Mouse (Mus musculus) embryonic facial prominence, embryonic 10.5 days (tissue): ENCODE data around the gene Kif13a. TPM values are rescaled to one million over a fixed set of nuclear protein-coding genes. Genes with fewer than 3 reads are reported as not detected.
A peak's percentile ranks its signal among the peaks of the same experiment; 100 is the strongest.

Experiments
- DNase-seq: peaks from one replicate; pipeline ENCODE4 v3.0.0-alpha.2; 2017; ENCODE audit warnings: low spot score
- H3K27ac ChIP-seq: fragments of 300-500 bp; sonication (generic); replicated peaks from 2 replicates; pipeline ENCODE4 v1.5.1; 2016; ENCODE audit warnings: mild to moderate bottlenecking
- H3K27me3 ChIP-seq: fragments of 300-500 bp; sonication (generic); replicated peaks from 2 replicates; pipeline ENCODE4 v1.6.1; 2016; ENCODE audit warnings: low read depth, mild to moderate bottlenecking; ENCODE audit not compliant: poor library complexity, severe bottlenecking
- H3K36me3 ChIP-seq: fragments of 300-500 bp; sonication (generic); replicated peaks from 2 replicates; pipeline ENCODE4 v1.6.1; 2016; ENCODE audit warnings: mild to moderate bottlenecking, moderate library complexity
- H3K4me1 ChIP-seq: fragments of 300-500 bp; sonication (generic); 2 replicates; pipeline ENCODE4 v1.6.1; 2016
- H3K4me3 ChIP-seq: fragments of 300-500 bp; sonication (generic); 2 replicates; pipeline ENCODE4 v1.5.1; 2016; ENCODE audit warnings: mild to moderate bottlenecking, moderate library complexity
- H3K9me3 ChIP-seq: fragments of 300-500 bp; sonication (generic); 2 replicates; pipeline ENCODE4 v1.6.1; 2016; ENCODE audit warnings: mild to moderate bottlenecking
- WGBS: fragments of 180-500 bp; shearing (Covaris S2); methylation state at CpG from one replicate; pipeline ENCODE4 v1.1.7; 2016; 5-methylcytosine and 5-hydroxymethylcytosine counted together
- polyA plus RNA-seq: library from polyadenylated mRNA; unstranded; fragments of >200 nt; fragmentation: Nextera tagmentation; extraction: Ambion mirVana; gene quantifications from 2 replicates; pipeline ENCODE4 v1.2.1, GENCODE M21; 2016

The Kif13a gene
- polyA plus RNA-seq: 17.0 and 20.7 TPM in 2 replicates

DNA sequence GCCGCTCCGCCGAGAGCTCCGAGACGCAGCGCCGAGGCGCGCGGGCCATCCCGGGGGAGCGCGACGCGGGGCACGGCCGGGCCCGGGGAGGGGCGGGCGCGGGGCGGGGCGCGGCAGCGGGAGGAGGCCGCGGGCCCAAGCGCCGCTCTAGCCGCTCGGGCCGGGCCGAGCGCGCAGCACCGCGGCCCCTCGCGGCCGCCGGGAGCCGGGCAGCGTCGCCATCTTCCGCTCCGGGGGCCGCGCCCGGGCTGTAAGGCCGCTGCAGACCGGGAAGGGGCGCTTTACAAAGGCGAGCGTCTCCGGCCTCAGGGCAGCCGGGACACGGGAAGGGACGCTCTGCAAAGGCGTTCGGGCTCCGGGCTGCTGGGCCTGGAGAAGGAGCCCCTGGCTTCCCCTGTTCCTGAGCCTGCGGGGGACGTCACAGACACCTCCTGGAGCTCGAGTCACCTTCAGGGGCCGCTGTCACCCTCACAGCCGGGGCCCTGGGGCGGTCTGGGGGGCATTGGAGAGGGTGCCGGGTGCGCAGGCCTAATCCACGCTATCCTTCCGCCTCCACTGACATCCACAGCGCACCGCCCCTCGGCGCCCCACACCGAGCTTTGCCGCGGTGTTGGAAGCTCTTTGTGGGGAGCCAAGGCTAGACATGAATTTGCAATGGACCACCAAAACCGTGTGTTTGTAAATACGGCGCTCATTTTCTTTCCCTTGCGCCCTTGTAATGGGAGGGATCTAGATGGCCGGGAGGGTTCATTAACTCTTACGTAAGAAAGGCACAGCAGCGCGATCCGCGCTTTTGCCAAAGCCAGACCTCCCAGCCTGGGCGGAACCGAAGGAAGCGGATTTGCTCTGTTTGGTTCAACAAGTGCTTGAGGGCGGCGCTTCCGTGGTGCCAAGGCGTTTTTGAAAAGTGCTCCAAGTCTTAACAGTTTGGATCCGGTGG, at the start of gene Kif13a:
Gene Kif13a, minus strand, starts transcription at position 149 of the 940 bp plus-strand sequence.
- Histone ChIP-seq H3K4me1 (peaks cover 33% of the 10 kb centered on the region), H3K9me3 (no peaks in the 10 kb centered on the region), H3K27me3 (peaks cover 24% of the 10 kb centered on the region), H3K27ac (peak within 1 kb of the TSS; percentile 96), H3K36me3 (peaks cover 24% of the 10 kb centered on the region), H3K4me3 (peak within 1 kb of the TSS; percentile 85)
- peak; percentile 83 for DNase-seq
- WGBS: 5% methylated on average over 96 of the region's 96 CpGs

DNA sequence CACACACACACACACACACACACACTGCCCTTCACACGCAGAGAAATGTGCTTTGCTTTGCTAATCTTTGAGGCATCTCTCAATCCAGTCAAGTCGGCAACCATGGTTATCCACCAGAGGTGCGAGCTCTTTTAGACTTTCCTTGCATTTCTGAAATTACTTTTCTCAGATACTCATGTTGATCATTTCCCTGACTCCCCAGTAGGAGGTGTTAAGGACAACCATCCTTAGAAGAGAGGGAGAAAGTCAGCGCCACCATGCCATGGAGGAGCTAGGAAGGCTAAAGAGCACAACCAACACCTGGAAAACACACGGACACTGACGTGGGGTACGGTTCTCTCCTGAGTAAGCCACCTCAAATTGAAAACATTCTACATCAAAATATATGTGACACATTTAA, 46.9 kb upstream of the Kif13a start:
- peak overlapping the region; percentile 84 for H3K27ac ChIP-seq
- H3K9me3 ChIP-seq: no peaks in the 10 kb centered on the region
- WGBS: 91% methylated on average over 7 of the region's 7 CpGs
- H3K27me3 ChIP-seq: no peaks in the 10 kb centered on the region
- no peak for DNase-seq
- no peaks in the 10 kb centered on the region for H3K36me3 ChIP-seq
- H3K4me3 ChIP-seq: no peak overlapping the region
- peaks cover 19% of the 10 kb centered on the region for H3K4me1 ChIP-seq

DNA sequence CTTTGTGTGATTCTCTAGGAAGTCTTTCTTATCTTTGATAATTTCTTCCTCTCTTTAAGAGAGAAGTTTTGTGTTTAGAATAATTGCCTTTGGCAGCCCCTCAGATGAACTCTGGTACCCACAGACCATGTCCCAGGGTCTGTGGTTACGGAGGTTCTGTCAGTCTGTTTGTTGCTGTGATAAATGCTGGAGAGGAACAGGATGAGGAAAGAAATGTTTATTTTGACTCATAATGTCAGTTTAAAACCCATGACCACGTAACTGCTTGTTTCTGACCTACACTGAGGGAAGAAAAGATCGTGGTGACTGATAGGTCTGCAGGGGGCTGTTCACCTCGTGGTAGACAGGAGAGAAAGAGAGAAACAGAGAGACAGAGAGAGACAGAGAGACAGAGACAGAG, 46.3 kb upstream of the Kif13a start:
- Histone ChIP-seq H3K27ac (peak overlapping the region; percentile 84), H3K4me3 (no peak overlapping the region), H3K4me1 (peaks cover 19% of the 10 kb centered on the region), H3K36me3 (no peaks in the 10 kb centered on the region), H3K9me3 (no peaks in the 10 kb centered on the region), H3K27me3 (no peaks in the 10 kb centered on the region)
- DNase-seq: no peak
- WGBS: 47% methylated on average over 4 of the region's 4 CpGs

DNA sequence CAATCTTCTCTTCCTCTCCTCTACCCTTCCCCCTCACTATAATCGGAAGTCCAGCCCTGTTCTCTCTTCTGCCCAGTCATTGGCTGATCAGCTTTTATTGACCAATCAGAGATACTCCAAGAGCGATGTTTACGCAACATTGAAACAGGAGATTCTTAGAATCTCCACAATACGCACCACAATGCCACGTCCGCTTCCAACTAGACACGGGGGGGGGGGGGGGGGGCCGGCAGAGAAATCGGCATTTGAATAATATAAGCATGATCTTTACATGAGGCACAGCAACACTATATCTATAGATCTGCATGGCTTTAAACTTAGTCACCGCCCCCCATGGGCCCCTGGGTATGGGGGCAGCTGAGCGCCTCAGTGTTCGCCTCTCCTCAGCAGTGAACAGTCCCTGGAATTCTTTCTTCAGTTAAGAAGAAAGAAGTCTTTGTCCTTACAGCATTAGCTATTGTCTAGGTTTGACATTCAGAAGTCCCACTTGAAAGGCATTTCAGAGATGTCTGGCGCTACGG, 45.4 kb upstream of the Kif13a start:
- Histone ChIP-seq H3K9me3 (no peaks in the 10 kb centered on the region), H3K4me1 (peaks cover 18% of the 10 kb centered on the region), H3K27me3 (no peaks in the 10 kb centered on the region), H3K4me3 (peak overlapping the region; percentile 39), H3K36me3 (no peaks in the 10 kb centered on the region), H3K27ac (peak overlapping the region; percentile 84)
- peak; percentile 64 for DNase-seq
- 32% methylated on average over 14 of the region's 14 CpGs for WGBS

DNA sequence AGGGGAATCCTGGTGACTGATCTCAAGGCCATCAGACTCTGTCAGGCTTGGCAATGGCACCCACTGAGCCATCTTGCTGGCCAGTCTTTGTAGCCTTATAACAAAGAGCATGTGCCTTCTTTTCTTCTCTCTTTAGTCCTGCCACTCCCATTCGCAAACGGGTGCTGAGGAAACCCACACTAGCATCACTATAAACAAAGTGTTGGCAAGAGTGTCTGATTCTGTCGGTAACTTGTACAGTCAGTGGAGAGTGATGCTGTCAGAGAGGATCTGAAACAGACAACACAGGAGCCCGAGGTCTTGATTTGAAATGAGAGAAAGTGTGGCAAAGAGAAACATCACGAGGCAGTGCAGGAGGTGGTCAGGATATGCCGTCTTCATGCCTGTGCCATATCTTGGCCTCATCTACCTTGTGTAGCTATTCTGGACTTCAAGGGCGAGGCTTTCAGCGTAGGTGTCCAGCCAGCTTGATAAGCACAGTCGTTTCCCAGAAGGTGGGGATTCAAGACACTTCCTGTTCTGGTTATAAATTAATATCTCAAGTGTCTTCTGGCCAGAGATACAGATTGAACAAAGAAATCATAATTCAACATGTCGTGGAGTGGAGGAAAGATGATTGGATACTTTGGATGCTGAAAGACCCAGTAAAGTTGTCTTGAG, 40.7 kb upstream of the Kif13a start:
- Histone ChIP-seq H3K4me3 (no peak overlapping the region), H3K4me1 (peaks cover 18% of the 10 kb centered on the region), H3K9me3 (no peaks in the 10 kb centered on the region), H3K27me3 (no peaks in the 10 kb centered on the region), H3K36me3 (no peaks in the 10 kb centered on the region), H3K27ac (no peak overlapping the region)
- 85% methylated on average over 10 of the region's 10 CpGs for WGBS
- no peak for DNase-seq

DNA sequence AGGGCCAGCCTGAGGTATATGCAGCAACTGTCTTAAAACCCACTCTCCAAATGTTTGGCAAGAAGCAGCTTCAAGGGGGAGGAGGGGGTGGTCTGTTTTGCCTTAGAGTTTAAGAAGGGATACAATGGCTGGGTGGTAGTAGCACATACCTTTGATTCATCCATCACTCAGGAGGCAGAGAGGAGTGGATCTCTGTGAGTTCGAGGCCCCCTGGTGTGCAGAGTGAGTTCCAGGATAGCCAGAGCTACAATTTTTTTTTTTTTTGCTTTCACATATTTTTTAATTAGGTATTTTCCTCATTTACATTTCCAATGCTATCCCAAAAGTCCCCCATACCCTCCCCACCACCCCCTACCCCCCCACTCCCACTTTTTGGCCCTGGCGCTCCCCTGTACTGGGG, 39.0 kb upstream of the Kif13a start:
- no peak for DNase-seq
- Histone ChIP-seq H3K27ac (no peak overlapping the region), H3K27me3 (no peaks in the 10 kb centered on the region), H3K4me1 (peaks cover 15% of the 10 kb centered on the region), H3K9me3 (no peaks in the 10 kb centered on the region), H3K4me3 (no peak overlapping the region), H3K36me3 (no peaks in the 10 kb centered on the region)
- 90% methylated on average over 2 of the region's 2 CpGs for WGBS

DNA sequence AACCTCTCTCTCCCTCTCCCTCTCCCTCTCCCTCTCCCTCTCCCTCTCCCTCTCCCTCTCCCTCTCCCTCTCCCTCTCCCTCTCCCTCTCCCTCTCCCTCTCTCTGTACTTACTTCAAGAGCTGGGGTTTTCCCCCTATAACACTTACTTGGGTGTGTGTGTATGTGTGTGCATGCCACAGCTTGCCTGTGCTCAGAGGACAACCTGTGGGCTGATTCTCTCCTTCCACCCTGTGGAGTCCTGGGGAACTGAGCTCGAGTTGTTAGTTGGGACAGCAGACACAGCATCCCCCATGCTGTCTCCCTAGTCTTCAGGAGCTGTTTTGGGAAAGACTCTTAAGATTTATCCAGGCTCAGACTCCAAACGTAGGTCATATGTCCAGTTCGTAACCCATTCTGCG, 37.6 kb upstream of the Kif13a start:
- Histone ChIP-seq H3K27me3 (no peaks in the 10 kb centered on the region), H3K9me3 (no peaks in the 10 kb centered on the region), H3K4me3 (no peak overlapping the region), H3K27ac (0 out of 2 replicates have a peak overlapping the region, but pooled peaks have one; percentile 5), H3K36me3 (no peaks in the 10 kb centered on the region), H3K4me1 (peaks cover 15% of the 10 kb centered on the region)
- WGBS: 75% methylated on average over 4 of the region's 4 CpGs
- DNase-seq: no peak

DNA sequence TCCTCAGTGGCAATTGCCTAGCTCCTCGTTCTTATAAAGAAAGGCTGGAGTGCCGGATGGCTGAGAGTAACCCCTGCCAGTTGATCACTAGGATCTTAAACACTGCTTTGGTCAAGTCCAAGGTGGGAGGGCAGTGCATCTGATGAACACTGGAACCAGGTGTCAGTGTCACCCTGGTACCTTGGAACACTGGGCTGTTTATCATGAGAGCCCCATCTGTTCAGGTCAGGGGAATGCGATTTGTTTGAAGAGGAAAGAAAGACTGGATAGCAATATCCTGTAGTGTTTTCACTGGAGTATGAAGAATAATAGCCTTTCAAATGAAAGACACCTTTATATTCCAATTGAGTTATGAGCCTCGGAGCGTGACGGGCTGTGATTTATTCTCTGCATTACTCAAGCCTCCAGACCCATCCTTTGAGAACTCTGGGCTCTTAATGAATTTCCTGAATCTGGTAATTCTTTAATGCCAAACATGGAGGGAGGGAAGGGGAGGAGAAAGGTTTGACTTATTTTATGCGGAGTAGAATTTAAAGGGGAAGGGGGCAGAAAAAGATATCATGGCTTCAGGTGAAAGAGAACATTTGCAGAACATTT, 31.3 kb upstream of the Kif13a start:
- 84% methylated on average over 7 of the region's 7 CpGs for whole genome bisulfite sequencing
- H3K4me1 ChIP-seq: peaks cover 3% of the 10 kb centered on the region
- no peaks in the 10 kb centered on the region for H3K36me3 ChIP-seq
- H3K9me3 ChIP-seq: no peaks in the 10 kb centered on the region
- no peak for DNase-seq
- H3K4me3 ChIP-seq: no peak overlapping the region
- no peaks in the 10 kb centered on the region for H3K27me3 ChIP-seq
- H3K27ac ChIP-seq: no peak overlapping the region

DNA sequence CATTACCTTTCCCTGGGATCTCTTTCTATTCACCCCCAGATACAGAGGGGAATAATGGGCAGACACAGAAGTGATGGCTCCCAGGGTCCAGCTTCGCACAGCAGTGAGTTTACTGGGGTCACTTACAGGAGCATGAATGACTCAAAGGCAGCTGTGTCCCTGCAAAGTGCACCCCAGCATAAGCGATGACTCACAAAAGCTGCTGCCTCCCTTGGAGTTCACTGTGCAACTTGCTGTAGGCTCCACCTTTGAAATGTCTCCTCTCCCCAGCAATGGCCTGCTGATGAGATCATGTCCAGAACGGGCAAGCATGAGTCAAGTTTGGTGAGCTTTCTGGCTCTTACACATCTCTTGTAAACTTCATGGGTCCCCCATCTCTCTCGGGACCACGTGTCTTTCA, 29.5 kb upstream of the Kif13a start:
- H3K9me3 ChIP-seq: no peaks in the 10 kb centered on the region
- no peak overlapping the region for H3K27ac ChIP-seq
- H3K4me3 ChIP-seq: no peak overlapping the region
- no peaks in the 10 kb centered on the region for H3K36me3 ChIP-seq
- peaks cover 2% of the 10 kb centered on the region; the same call in 1 of the 2 replicates for H3K4me1 ChIP-seq
- H3K27me3 ChIP-seq: no peaks in the 10 kb centered on the region
- no peak for DNase-seq
- 88% methylated on average over 5 of the region's 5 CpGs for WGBS

DNA sequence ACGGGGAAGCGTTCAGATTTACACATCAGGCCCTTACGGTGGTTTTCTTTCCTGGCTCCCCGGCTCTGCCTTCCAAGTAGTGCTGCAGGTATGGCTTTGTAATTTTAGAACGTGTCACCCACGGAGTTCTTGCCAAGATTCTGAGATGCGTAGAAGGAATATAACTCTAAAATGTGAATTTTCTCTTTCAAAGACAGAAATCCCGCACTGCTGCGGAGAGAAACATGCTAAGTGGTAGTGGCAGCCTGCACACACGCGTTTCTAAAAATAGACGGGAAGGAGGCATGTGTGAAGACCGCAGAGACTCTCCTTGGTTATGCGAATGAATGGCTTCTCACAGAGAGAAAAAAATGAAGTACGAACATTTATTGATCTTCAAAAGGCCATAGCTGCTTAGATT, 21.5 kb upstream of the Kif13a start:
- Histone ChIP-seq H3K4me3 (no peak overlapping the region), H3K27ac (no peak overlapping the region), H3K4me1 (peaks cover 3% of the 10 kb centered on the region), H3K9me3 (no peaks in the 10 kb centered on the region), H3K36me3 (no peaks in the 10 kb centered on the region), H3K27me3 (no peaks in the 10 kb centered on the region)
- DNase-seq: no peak
- WGBS: 87% methylated on average over 15 of the region's 15 CpGs

DNA sequence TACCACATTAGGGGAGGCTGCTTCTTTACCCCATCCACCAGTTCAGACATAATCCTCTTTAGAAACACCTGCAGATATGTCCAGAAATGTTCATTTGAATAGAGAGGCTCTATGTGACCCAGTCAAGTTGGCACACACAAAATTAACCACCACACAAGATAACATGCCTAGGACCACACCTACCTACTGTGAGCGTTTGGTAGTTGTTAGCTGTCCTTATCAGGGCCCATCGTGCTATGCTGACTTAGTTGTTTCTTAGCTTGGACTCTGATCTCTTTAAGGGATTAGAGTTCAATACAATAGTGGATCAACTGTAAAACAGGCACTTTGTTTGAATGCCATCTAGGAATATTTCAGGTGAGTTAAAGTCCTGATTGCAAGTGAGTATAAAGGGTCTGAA, 20.1 kb upstream of the Kif13a start:
- no peaks in the 10 kb centered on the region for H3K36me3 ChIP-seq
- WGBS: 90% methylated on average over 2 of the region's 2 CpGs
- no peak overlapping the region for H3K27ac ChIP-seq
- H3K4me1 ChIP-seq: peaks cover 15% of the 10 kb centered on the region
- no peaks in the 10 kb centered on the region for H3K9me3 ChIP-seq
- no peaks in the 10 kb centered on the region for H3K27me3 ChIP-seq
- no peak for DNase-seq
- no peak overlapping the region for H3K4me3 ChIP-seq

DNA sequence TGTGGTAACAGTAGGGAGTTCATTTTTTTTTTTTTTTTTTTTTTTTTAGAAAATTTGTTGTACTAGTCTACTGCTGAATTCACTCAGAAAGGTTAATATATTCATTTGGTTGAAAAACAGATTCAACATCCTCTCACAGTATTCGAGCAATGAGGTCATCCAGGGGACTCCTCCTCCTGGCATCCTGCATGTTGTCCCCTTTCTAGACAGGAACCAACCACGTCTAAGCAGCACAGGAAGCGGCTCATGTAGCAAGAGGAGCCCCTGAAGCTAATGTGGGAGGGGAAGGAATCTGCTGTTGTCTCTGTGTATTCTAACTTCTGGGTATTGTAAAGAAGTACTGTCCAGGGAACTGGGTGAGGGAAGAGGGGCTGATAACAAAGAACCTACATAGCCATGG, 18.4 kb upstream of the Kif13a start:
- Histone ChIP-seq H3K27me3 (no peaks in the 10 kb centered on the region), H3K9me3 (no peaks in the 10 kb centered on the region), H3K36me3 (no peaks in the 10 kb centered on the region), H3K4me1 (peaks cover 29% of the 10 kb centered on the region), H3K27ac (peak overlapping the region; percentile 14; the same call in 1 of the 2 replicates), H3K4me3 (no peak overlapping the region)
- WGBS: 63% methylated on average over 3 of the region's 3 CpGs
- DNase-seq: no peak
